Mouse (Mus musculus) cortical plate, adult 2 months (tissue): ENCODE results near the gene Cnp.

Source experiments
- CTCF ChIP-seq: fragments of 200-500 bp; IDR thresholded peaks from 2 replicates; pipeline ENCODE4 v1.5.1; 2011; ENCODE audit warnings: mild to moderate bottlenecking, control low read depth, low read length; ENCODE audit not compliant: insufficient read depth; ENCODE audit errors: extremely low read depth
- POLR2A ChIP-seq: fragments of 200-500 bp; IDR thresholded peaks from 2 replicates; pipeline ENCODE4 v1.6.1; 2011; ENCODE audit warnings: mild to moderate bottlenecking, low read length, control low read depth; ENCODE audit not compliant: insufficient read depth; ENCODE audit errors: extremely low read depth

DNA sequence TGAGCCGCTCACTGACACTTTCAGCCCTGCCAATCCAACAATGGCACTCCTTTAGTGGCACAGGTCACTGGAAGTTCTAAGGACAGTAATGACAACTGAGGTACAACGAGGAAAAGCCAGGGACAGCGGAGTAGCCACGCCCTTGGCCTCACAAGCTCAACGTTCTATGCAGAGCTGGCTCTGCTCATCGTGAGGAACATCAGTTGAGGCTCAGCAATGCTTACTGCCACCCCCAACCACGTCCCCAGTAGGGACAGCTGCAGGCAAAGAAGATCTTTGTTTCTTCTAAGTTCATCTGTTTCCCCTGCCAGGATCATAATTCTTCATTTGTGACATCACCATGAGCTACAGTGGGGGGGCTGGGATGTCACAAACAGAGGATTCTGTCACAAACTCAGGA, 19.9 kb downstream of the Cnp start:
- TF ChIP-seq CTCF, result no peak
- TF ChIP-seq POLR2A, result no peak
